Mouse (Mus musculus) midbrain, embryonic 11.5 days (tissue): ENCODE measurements around the gene Wwc2. TPM values are rescaled to one million over a fixed set of nuclear protein-coding genes. Genes with fewer than 3 reads are reported as not detected.
"Not testable (repeated sequence)": the region's sequence is repeated elsewhere in the genome, so short reads cannot be mapped to it uniquely, and the experiment has no call there.

Source experiments
- ATAC-seq: fragments of 200-750 bp; cut with Nextera tagmentation; 2 replicates; pipeline ENCODE4 v1.8.0; 2017; ENCODE audit warnings: moderate TSS enrichment, moderate library complexity; ENCODE audit not compliant: low FRiP score
- DNase-seq: peaks from one replicate; pipeline ENCODE4 v3.0.0; 2015; ENCODE audit warnings: low spot score; ENCODE audit errors: missing footprints
- H3K27ac ChIP-seq: fragments of 300-500 bp; sonication (generic); 2 replicates; pipeline ENCODE4 v1.5.1; 2014; ENCODE audit warnings: low read depth, low read length
- H3K27me3 ChIP-seq: fragments of 300-500 bp; sonication (generic); 2 replicates; pipeline ENCODE4 v1.6.1; 2014; ENCODE audit warnings: mild to moderate bottlenecking, low read length, moderate library complexity, mixed read lengths; ENCODE audit not compliant: control insufficient read depth, insufficient read depth
- H3K36me3 ChIP-seq: fragments of 300-500 bp; sonication (generic); 2 replicates; pipeline ENCODE4 v1.6.1; 2014; ENCODE audit warnings: mild to moderate bottlenecking, low read length, moderate library complexity, mixed read lengths; ENCODE audit not compliant: control insufficient read depth, insufficient read depth
- H3K4me1 ChIP-seq: fragments of 300-500 bp; sonication (generic); 2 replicates; pipeline ENCODE4 v1.6.1; 2014; ENCODE audit warnings: low read length; ENCODE audit not compliant: control insufficient read depth, insufficient read depth
- H3K4me2 ChIP-seq: fragments of 300-500 bp; sonication (generic); 2 replicates; pipeline ENCODE4 v1.6.1; 2014; ENCODE audit warnings: mild to moderate bottlenecking, moderate library complexity
- H3K4me3 ChIP-seq: fragments of 300-500 bp; sonication (generic); 2 replicates; pipeline ENCODE4 v1.5.1; 2014; ENCODE audit warnings: low read depth, low read length
- H3K9ac ChIP-seq: fragments of 300-500 bp; sonication (generic); 2 replicates; pipeline ENCODE4 v1.6.1; 2014; ENCODE audit warnings: low read length
- H3K9me3 ChIP-seq: fragments of 300-500 bp; sonication (generic); 2 replicates; pipeline ENCODE4 v1.6.1; 2016; ENCODE audit warnings: low read length; ENCODE audit not compliant: control insufficient read depth
- WGBS: fragments of 180-500 bp; shearing (Covaris S2); extraction: QIAGEN DNeasy Blood & Tissue Kit; methylation state at CpG from one replicate; pipeline ENCODE4 v1.1.7; 2014; 5-methylcytosine and 5-hydroxymethylcytosine counted together
- polyA plus RNA-seq: library from polyadenylated mRNA; unstranded; fragments of >200 nt; fragmentation: Nextera tagmentation; extraction: Ambion mirVana; gene quantifications from 2 replicates; pipeline ENCODE4 v1.2.1, GENCODE M21; 2014

Wwc2 gene
- polyA plus RNA-seq, 1 experiment from 2014 or later, result 6.2 TPM

DNA sequence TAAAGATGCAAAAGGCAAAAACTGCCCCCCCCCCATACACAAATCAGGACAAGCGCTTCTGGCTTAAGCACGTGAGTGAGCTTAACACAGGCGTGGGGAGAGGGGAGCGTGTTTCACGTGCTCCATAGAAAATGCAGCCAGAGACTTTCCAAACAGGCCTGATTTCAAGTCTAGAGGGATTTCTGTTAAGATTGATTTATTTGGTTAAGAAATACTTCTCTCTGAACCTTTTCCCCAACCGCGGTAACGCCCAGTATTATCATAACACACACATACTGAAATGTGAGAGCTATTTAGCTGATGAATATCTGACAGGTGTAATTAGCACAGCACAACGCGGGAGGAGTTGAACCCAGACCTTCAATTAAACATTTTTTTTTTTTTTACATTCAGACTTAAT lies 166.9 kb downstream of the Wwc2 start:
- Histone ChIP-seq H3K4me1 (peaks cover 3% of the 10 kb centered on the region; the same call in 1 of the 2 replicates), H3K36me3 (no peaks in the 10 kb centered on the region), H3K9ac (no peak overlapping the region), H3K4me2 (no peak overlapping the region), H3K27me3 (no peaks in the 10 kb centered on the region), H3K27ac (no peak overlapping the region), H3K4me3 (no peak overlapping the region), H3K9me3 (no peaks in the 10 kb centered on the region)
- WGBS, result 68% methylated on average over 10 of the region's 10 CpGs
- ATAC-seq (no peak), DNase-seq (no peak)

- WGBS, result 91% methylated on average over 7 of the region's 9 CpGs
- H3K4me2 ChIP-seq, H3K9me3 ChIP-seq: not testable (repeated sequence)
Observed at GRCm38 (mm10) chr8:47822541-47822940, 168.2 kb downstream of the Wwc2 start.

GRCm38 (mm10) chr8:47821843-47822242 lies 168.9 kb downstream of the Wwc2 start, which contains the start of gene Cldn24:
TSS of gene Cldn24 (plus strand) at chr8:47822143.
- peaks cover 3% of the 10 kb centered on the region; the same call in 1 of the 2 replicates for H3K4me1 ChIP-seq
- H3K36me3 ChIP-seq, result no peaks in the 10 kb centered on the region
- DNase-seq, result peak; percentile 68
- H3K4me3 ChIP-seq, result no peak within 1 kb of the TSS
- no peaks in the 10 kb centered on the region for H3K27me3 ChIP-seq
- WGBS, result 89% methylated on average over 6 of the region's 6 CpGs
- no peak for ATAC-seq
- H3K27ac ChIP-seq, result no peak within 1 kb of the TSS
- no peaks in the 10 kb centered on the region for H3K9me3 ChIP-seq
- H3K9ac ChIP-seq, result no peak within 1 kb of the TSS
- H3K4me2 ChIP-seq, result no peak within 1 kb of the TSS

More at GRCm38 (mm10) chr8:47822541-47822940, 168.2 kb downstream of the Wwc2 start:
- not testable (repeated sequence) for H3K4me1 ChIP-seq, H3K36me3 ChIP-seq, H3K27ac ChIP-seq, H3K4me3 ChIP-seq, ATAC-seq, H3K27me3 ChIP-seq, H3K9ac ChIP-seq
- peak; percentile 57 for DNase-seq

- peaks cover 3% of the 10 kb centered on the region; the same call in 1 of the 2 replicates for H3K4me1 ChIP-seq
- WGBS, result 82% methylated on average over 20 of the region's 20 CpGs
- DNase-seq, result peak; percentile 70
- ATAC-seq, result no peak
- H3K4me3 ChIP-seq, result no peak overlapping the region
- no peaks in the 10 kb centered on the region for H3K9me3 ChIP-seq
- H3K27me3 ChIP-seq, result no peaks in the 10 kb centered on the region
- H3K9ac ChIP-seq, result no peak overlapping the region
- H3K36me3 ChIP-seq, result no peaks in the 10 kb centered on the region
- no peak overlapping the region for H3K27ac ChIP-seq
- H3K4me2 ChIP-seq, result no peak overlapping the region
Observed at GRCm38 (mm10) chr8:47820914-47821772, 169.6 kb downstream of the Wwc2 start.

DNA sequence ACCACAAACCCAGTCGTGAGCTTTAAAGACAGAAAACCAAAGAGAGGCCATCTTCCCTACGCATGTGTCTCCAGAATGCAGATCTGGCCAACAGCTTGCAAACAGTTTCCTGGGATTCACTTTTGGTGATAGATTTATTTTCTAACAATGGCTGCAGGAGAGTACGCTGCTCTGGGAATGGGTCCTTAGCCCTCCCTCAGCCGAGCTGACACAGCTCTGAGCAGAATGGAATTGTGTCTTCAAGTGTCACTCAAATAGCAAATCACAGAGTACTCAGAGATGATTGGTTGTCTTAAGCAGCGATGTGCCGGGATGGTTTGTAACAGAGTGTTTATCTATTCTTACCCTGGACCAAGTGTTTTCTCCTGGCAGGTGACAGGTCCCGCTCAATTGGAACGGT lies 171.7 kb downstream of the Wwc2 start:
- H3K4me1 ChIP-seq, result peaks cover under 1% of the 10 kb centered on the region; the same call in 1 of the 2 replicates
- no peaks in the 10 kb centered on the region for H3K27me3 ChIP-seq
- H3K9me3 ChIP-seq, result no peaks in the 10 kb centered on the region
- no peak overlapping the region for H3K4me3 ChIP-seq
- H3K27ac ChIP-seq, result no peak overlapping the region
- peak; percentile 54 for DNase-seq
- no peak for ATAC-seq
- no peaks in the 10 kb centered on the region for H3K36me3 ChIP-seq
- H3K4me2 ChIP-seq, result no peak overlapping the region
- WGBS, result 90% methylated on average over 8 of the region's 8 CpGs
- no peak overlapping the region for H3K9ac ChIP-seq

GRCm38 (mm10) chr8:47811221-47811620 lies 179.5 kb downstream of the Wwc2 start:
- Histone ChIP-seq H3K4me1 (no peaks in the 10 kb centered on the region), H3K9ac (no peak overlapping the region), H3K9me3 (no peaks in the 10 kb centered on the region), H3K27ac (no peak overlapping the region), H3K4me3 (no peak overlapping the region), H3K4me2 (no peak overlapping the region), H3K36me3 (no peaks in the 10 kb centered on the region), H3K27me3 (no peaks in the 10 kb centered on the region)
- no peak for DNase-seq
- no peak for ATAC-seq
- 90% methylated on average over 12 of the region's 12 CpGs for WGBS

DNA sequence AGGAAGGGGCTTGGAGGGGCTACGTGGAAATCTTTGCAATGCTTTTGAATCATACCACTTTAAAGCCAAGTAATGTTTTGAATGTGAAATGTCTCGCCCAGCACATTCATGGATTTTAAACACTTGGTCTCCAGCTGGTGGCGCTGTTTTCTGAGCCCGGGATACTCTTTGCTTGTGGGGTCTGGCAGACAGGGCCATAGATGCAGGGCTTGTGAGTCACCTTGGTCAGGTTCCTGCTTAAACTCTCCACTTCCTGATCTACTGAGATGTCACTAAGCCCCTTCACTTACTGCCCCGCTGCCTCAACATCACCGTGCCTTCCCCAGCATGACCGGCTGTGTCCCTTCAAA lies 180.1 kb downstream of the Wwc2 start:
- no peaks in the 10 kb centered on the region for H3K36me3 ChIP-seq
- 79% methylated on average over 7 of the region's 7 CpGs for WGBS
- H3K9ac ChIP-seq, result no peak overlapping the region
- DNase-seq (no peak), ATAC-seq (no peak)
- no peak overlapping the region for H3K4me3 ChIP-seq
- H3K27me3 ChIP-seq, result no peaks in the 10 kb centered on the region
- H3K4me2 ChIP-seq, result no peak overlapping the region
- H3K9me3 ChIP-seq, result no peaks in the 10 kb centered on the region
- no peak overlapping the region for H3K27ac ChIP-seq
- H3K4me1 ChIP-seq, result no peaks in the 10 kb centered on the region

GRCm38 (mm10) chr8:47809970-47810665 lies 180.6 kb downstream of the Wwc2 start:
- 89% methylated on average over 14 of the region's 14 CpGs for WGBS
- Histone ChIP-seq H3K27ac (no peak overlapping the region), H3K4me1 (no peaks in the 10 kb centered on the region), H3K36me3 (no peaks in the 10 kb centered on the region), H3K4me2 (no peak overlapping the region), H3K27me3 (no peaks in the 10 kb centered on the region), H3K4me3 (no peak overlapping the region), H3K9ac (no peak overlapping the region), H3K9me3 (no peaks in the 10 kb centered on the region)
- DNase-seq (no peak), ATAC-seq (no peak)

DNA sequence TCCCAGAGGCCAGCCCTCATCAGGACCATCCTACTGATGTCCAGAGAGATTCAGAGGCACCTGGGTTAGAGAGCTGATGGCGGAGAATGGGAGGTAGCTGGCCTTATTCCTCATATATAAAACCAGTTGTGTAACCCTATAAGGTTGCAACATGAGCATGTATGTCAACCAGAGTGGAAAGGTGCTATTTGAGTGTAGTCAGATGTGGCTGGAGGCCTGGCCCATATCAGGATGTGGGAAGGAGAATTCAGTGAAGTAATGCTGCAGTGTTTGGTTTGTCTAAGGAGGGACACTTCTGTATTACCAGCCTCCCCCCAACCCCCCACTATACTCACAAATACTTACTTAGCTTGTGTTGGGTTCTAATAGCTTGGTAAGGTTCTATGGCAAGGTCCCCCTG lies 186.5 kb downstream of the Wwc2 start:
- Histone ChIP-seq H3K4me2 (no peak overlapping the region), H3K4me1 (no peaks in the 10 kb centered on the region), H3K4me3 (no peak overlapping the region), H3K27ac (no peak overlapping the region), H3K9me3 (no peaks in the 10 kb centered on the region), H3K27me3 (no peaks in the 10 kb centered on the region), H3K36me3 (no peaks in the 10 kb centered on the region), H3K9ac (no peak overlapping the region)
- no peak for DNase-seq
- ATAC-seq, result no peak
- 79% methylated on average over 1 of the region's 1 CpGs for WGBS
